Mouse (Mus musculus) stomach, embryonic 16.5 days (tissue): ENCODE results near the gene Kif1c. TPM values are rescaled to one million over a fixed set of nuclear protein-coding genes. Genes with fewer than 3 reads are reported as not detected.
"Not testable (repeated sequence)": the region's sequence is repeated elsewhere in the genome, so short reads cannot be mapped to it uniquely, and the experiment has no call there.

ENCODE experiments used
- ATAC-seq: fragments of 200-750 bp; cut with Nextera tagmentation; 2 replicates; pipeline ENCODE4 v1.8.0; 2017; ENCODE audit warnings: moderate number of reproducible peaks, moderate TSS enrichment; ENCODE audit not compliant: insufficient read depth, low FRiP score
- H3K27ac ChIP-seq: fragments of 300-500 bp; sonication (generic); 2 replicates; pipeline ENCODE4 v1.5.1; 2014; ENCODE audit warnings: low read length
- H3K27me3 ChIP-seq: fragments of 300-500 bp; sonication (generic); 2 replicates; pipeline ENCODE4 v1.6.1; 2014; ENCODE audit warnings: low read length, control low read depth, mixed read lengths; ENCODE audit not compliant: control insufficient read depth, insufficient read depth
- H3K36me3 ChIP-seq: fragments of 300-500 bp; sonication (generic); 2 replicates; pipeline ENCODE4 v1.6.1; 2014; ENCODE audit warnings: low read length; ENCODE audit not compliant: control insufficient read depth, insufficient read depth
- H3K4me1 ChIP-seq: fragments of 300-500 bp; sonication (generic); 2 replicates; pipeline ENCODE4 v1.6.1; 2014; ENCODE audit warnings: low read length, control low read depth, mixed read lengths; ENCODE audit not compliant: control insufficient read depth, insufficient read depth
- H3K4me2 ChIP-seq: fragments of 300-500 bp; sonication (generic); 2 replicates; pipeline ENCODE4 v1.6.1; 2014; ENCODE audit warnings: low read depth, low read length, mixed read lengths
- H3K4me3 ChIP-seq: fragments of 300-500 bp; sonication (generic); replicated peaks from 2 replicates; pipeline ENCODE4 v1.5.1; 2014; ENCODE audit warnings: mild to moderate bottlenecking, low read length
- H3K9ac ChIP-seq: fragments of 300-500 bp; sonication (generic); 2 replicates; pipeline ENCODE4 v1.6.1; 2014; ENCODE audit warnings: low read length
- H3K9me3 ChIP-seq: fragments of 300-500 bp; sonication (generic); replicated peaks from 2 replicates; pipeline ENCODE4 v1.6.1; 2016; ENCODE audit warnings: low read length, control low read depth; ENCODE audit not compliant: control insufficient read depth
- WGBS: fragments of 180-500 bp; shearing (Covaris S2); extraction: QIAGEN DNeasy Blood & Tissue Kit; methylation state at CpG from one replicate; pipeline ENCODE4 v1.1.7; 2014; 5-methylcytosine and 5-hydroxymethylcytosine counted together
- microRNA-seq: library from miRNA; unstranded; fragments of <30 nt; microRNA quantifications from one replicate; pipeline ENCODE4, GENCODE M21; 2016
- polyA plus RNA-seq: library from polyadenylated mRNA; unstranded; fragments of >200 nt; fragmentation: Nextera tagmentation; extraction: Ambion mirVana; gene quantifications from 2 replicates; pipeline ENCODE4 v1.2.1, GENCODE M21; 2015

The Kif1c gene
- polyA plus RNA-seq, 1 experiment from 2014 or later, result 3.0 TPM

DNA sequence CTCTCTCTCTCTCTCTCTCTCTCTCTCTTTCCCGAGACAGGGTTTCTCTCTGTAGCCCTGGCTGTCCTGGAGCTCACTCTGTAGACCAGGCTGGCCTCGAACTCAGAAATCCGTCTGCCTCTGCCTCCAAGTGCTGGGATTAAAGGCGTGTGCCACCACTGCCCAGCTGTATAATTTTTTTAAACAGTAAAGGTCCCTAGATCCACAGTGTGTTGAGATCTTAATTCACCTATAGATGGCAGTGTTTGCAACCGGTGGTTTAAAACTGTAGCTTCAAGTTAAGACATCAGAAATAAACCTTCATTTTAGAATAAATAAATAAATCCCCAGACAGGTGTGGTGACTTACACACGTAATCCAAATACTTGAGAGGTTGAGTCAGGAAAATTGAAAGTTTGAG, 77.7 kb downstream of the Kif1c start:
- WGBS, result 27% methylated on average over 6 of the region's 6 CpGs
- not testable (repeated sequence) for H3K4me3 ChIP-seq, H3K36me3 ChIP-seq, H3K4me1 ChIP-seq, H3K4me2 ChIP-seq, H3K27me3 ChIP-seq, H3K9ac ChIP-seq, H3K27ac ChIP-seq, H3K9me3 ChIP-seq, ATAC-seq

Small RNA genes lying within 50 kb of the gene (microRNA-seq; reads per million reads assigned to microRNA genes)
- not detected for gene Gm22760
- gene Mir6925, result not detected

Other genes with a start within 250 kb of the Kif1c start
- gene Med11, start 248.6 kb upstream of the Kif1c start, polyA plus RNA-seq, result 37.4 and 37.9 TPM in 2 replicates
- gene Zmynd15, start 241.1 kb upstream of the Kif1c start, polyA plus RNA-seq, result 0.45 and 0.97 TPM in 2 replicates
- 9.0 and 10.5 TPM in 2 replicates for gene Cxcl16, start 240.6 kb upstream of the Kif1c start, polyA plus RNA-seq
- 58.3 and 60.0 TPM in 2 replicates for gene Tm4sf5, start 195.3 kb upstream of the Kif1c start, polyA plus RNA-seq
- 0.36 and 0.92 TPM in 2 replicates for gene Vmo1, start 185.9 kb upstream of the Kif1c start, polyA plus RNA-seq
- gene Gltpd2, start 181.4 kb upstream of the Kif1c start, polyA plus RNA-seq, result 1.9 and 2.0 TPM in 2 replicates
- gene Psmb6, start 175.2 kb upstream of the Kif1c start, polyA plus RNA-seq, result 614 and 657 TPM in 2 replicates
- gene Gm40193, start 167.6 kb upstream of the Kif1c start, polyA plus RNA-seq, result not detected in 2 replicates
- gene Pld2, start 160.5 kb upstream of the Kif1c start, polyA plus RNA-seq, result 17.8 and 21.5 TPM in 2 replicates
- 12.5 and 13.0 TPM in 2 replicates for gene Mink1, start 137.7 kb upstream of the Kif1c start, polyA plus RNA-seq
- not detected in 2 replicates for gene 4930544D05Rik, start 84.7 kb upstream of the Kif1c start, polyA plus RNA-seq
- 0.37 TPM in 1 of 2 replicates, not detected in the other for gene Chrne, start 81.3 kb upstream of the Kif1c start, polyA plus RNA-seq
- gene Gp1ba, start 61.4 kb upstream of the Kif1c start, polyA plus RNA-seq, result 0.16 and 0.19 TPM in 2 replicates
- gene Rnf167, start 53.3 kb upstream of the Kif1c start, polyA plus RNA-seq, result 104 and 111 TPM in 2 replicates
- gene Slc25a11, start 53.1 kb upstream of the Kif1c start, polyA plus RNA-seq, result 163 and 169 TPM in 2 replicates
- 1,820 and 1,821 TPM in 2 replicates for gene Pfn1, start 45.9 kb upstream of the Kif1c start, polyA plus RNA-seq
- 19.3 and 126 TPM in 2 replicates for gene Eno3, start 43.3 kb upstream of the Kif1c start, polyA plus RNA-seq
- 148 and 149 TPM in 2 replicates for gene Spag7, start 31.1 kb upstream of the Kif1c start, polyA plus RNA-seq
- gene Camta2, start 12.4 kb upstream of the Kif1c start, polyA plus RNA-seq, result 14.2 and 15.8 TPM in 2 replicates
- 1.3 and 1.5 TPM in 2 replicates for gene Inca1, start 393 bp upstream of the Kif1c start, polyA plus RNA-seq
- gene Zfp3, start 63.7 kb downstream of the Kif1c start, polyA plus RNA-seq, result 5.0 and 5.9 TPM in 2 replicates
- gene Scimp, start 112.0 kb downstream of the Kif1c start, polyA plus RNA-seq, result 0.66 TPM in 1 of 2 replicates, not detected in the other
- 22.2 and 27.5 TPM in 2 replicates for gene Rabep1, start 144.2 kb downstream of the Kif1c start, polyA plus RNA-seq